Comparison of ENCODE assay signal across 9 mouse cellular contexts in genomic region chr6:136130456-136130855, GRCm38 (mm10). TPM values are rescaled to one million over a fixed set of nuclear protein-coding genes. Genes with fewer than 3 reads are reported as not detected.
DNase-seq lines count a peak whose midpoint lies in the region; ATAC-seq lines count a peak whose summit lies in the region.
"Had no signal": no experiment of that assay in that cellular context is flagged by ENCODE, and none has a peak within 500 bp of the region (broad histone marks: within the 10 kb centered on the region; RNA-seq: fewer than 3 reads in every experiment).

No protein-coding gene starts in this region.

- H3K4me1 ChIP-seq in forebrain, embryonic 12.5 days: peaks cover 4% of the 10 kb centered on the region; the same call in 1 of the 2 replicates
- no peaks in the 10 kb centered on the region for H3K4me1 ChIP-seq in midbrain, embryonic 14.5 days (ENCODE audit: control insufficient read depth, insufficient read depth, low read length)

- DNase-seq in gastrocnemius, postnatal 10 days: peak; percentile 23
- DNase-seq in gastrocnemius, postnatal 36 days: no peak
- peak; percentile 52 for DNase-seq in kidney, postnatal 14 days
- peak; percentile 70 for DNase-seq in midbrain, embryonic 14.5 days
- no peak for DNase-seq in thymus, postnatal 10 days (ENCODE audit: low spot score in 2 of 2)

- H3K4me3 ChIP-seq in forebrain, embryonic 12.5 days (replicated peaks): no peak overlapping the region
- no peak overlapping the region for H3K4me3 ChIP-seq in midbrain, embryonic 14.5 days (replicated peaks; ENCODE audit: low read depth, low read length)

- intact Hi-C loops in gastrocnemius, postnatal 36 days (cut with DNase I): loop anchor here (2.0 kb wide), 1 partner anchor 224 kb away; no protein-coding TSS in a partner anchor

- 0 out of 2 replicates have a peak, but pooled peaks have one; percentile 18 for ATAC-seq in cerebellum, adult (ENCODE audit: insufficient number of reproducible peaks, low FRiP score, low TSS enrichment)
- 0 out of 2 replicates have a peak, but pooled peaks have one; percentile 20 for ATAC-seq in forebrain, embryonic 12.5 days (ENCODE audit: low FRiP score)
- ATAC-seq in midbrain, embryonic 14.5 days (ENCODE audit: low FRiP score, low TSS enrichment): no peak
- no peak; the same call in 1 of the 2 replicates for ATAC-seq in granulocyte monocyte progenitor cell, adult 5-6 weeks (replicated peaks; ENCODE audit: poor library complexity, severe bottlenecking)

- no peaks in the 10 kb centered on the region for H3K36me3 ChIP-seq in forebrain, embryonic 12.5 days (replicated peaks)
- H3K36me3 ChIP-seq in midbrain, embryonic 14.5 days (ENCODE audit: control insufficient read depth, insufficient read depth, low read length): no peaks in the 10 kb centered on the region

- H3K4me2 ChIP-seq in forebrain, embryonic 12.5 days: no peak overlapping the region
- H3K4me2 ChIP-seq in midbrain, embryonic 14.5 days (ENCODE audit: low read length): no peak overlapping the region

- H3K27me3 ChIP-seq in forebrain, embryonic 12.5 days: no peaks in the 10 kb centered on the region
- no peaks in the 10 kb centered on the region for H3K27me3 ChIP-seq in midbrain, embryonic 14.5 days (ENCODE audit: control insufficient read depth, insufficient read depth, low read length)

- H3K9me3 ChIP-seq in forebrain, embryonic 12.5 days: no peaks in the 10 kb centered on the region
- H3K9me3 ChIP-seq in midbrain, embryonic 14.5 days (ENCODE audit: control insufficient read depth, low read length): no peaks in the 10 kb centered on the region

- no peak overlapping the region for H3K27ac ChIP-seq in forebrain, embryonic 12.5 days
- H3K27ac ChIP-seq in midbrain, embryonic 14.5 days (replicated peaks; ENCODE audit: low read depth, low read length): no peak overlapping the region

- H3K9ac ChIP-seq in forebrain, embryonic 12.5 days: no peak overlapping the region
- H3K9ac ChIP-seq in midbrain, embryonic 14.5 days (replicated peaks; ENCODE audit: low read length): no peak overlapping the region

- 47% methylated on average over 10 of the region's 10 CpGs for WGBS in forebrain, embryonic 12.5 days
- WGBS in midbrain, embryonic 14.5 days: 27% methylated on average over 10 of the region's 10 CpGs

RNA-seq across cellular contexts. Expression of gene Grin2b, which starts 42.9 kb away (rescaled TPM):
- total RNA-seq in gastrocnemius, postnatal 10 days (2021): 1 to 10 TPM in 1 of 2 experiments, under 1 TPM in 1; 0.52 to 1.5 TPM
- total RNA-seq in gastrocnemius, postnatal 36 days (2021): under 1 TPM; 0.02 to 0.03 TPM
- 7.3 and 9.5 TPM in 2 replicates for polyA plus RNA-seq in forebrain, embryonic 12.5 days (2016; fragmentation: Nextera tagmentation; extraction: Ambion mirVana)
- 41.1 and 53.9 TPM in 2 replicates for polyA plus RNA-seq in midbrain, embryonic 14.5 days (2014; fragmentation: Nextera tagmentation; extraction: Ambion mirVana)
- total RNA-seq in granulocyte monocyte progenitor cell, adult 5-6 weeks (2014; fragmentation: Nextera tagmentation): not detected in 2 replicates
- not detected in 2 replicates for total RNA-seq in granulocyte monocyte progenitor cell, adult 5-6 weeks (2017)
- total RNA-seq: neutrophil, adult 5-6 weeks had no signal

Comparison
In these comparisons a context has a peak if more than half of its experiments do, and no peak if none do; other contexts are left out.
1. DNase-seq: peak in gastrocnemius, postnatal 10 days (single experiment), kidney, postnatal 14 days (single experiment) and midbrain, embryonic 14.5 days (single experiment); none in gastrocnemius, postnatal 36 days (0 of 2) and thymus, postnatal 10 days (0 of 2).
2. ATAC-seq: peak in cerebellum, adult (single experiment) and forebrain, embryonic 12.5 days (single experiment); none in midbrain, embryonic 14.5 days (single experiment) and granulocyte monocyte progenitor cell, adult 5-6 weeks (single experiment).